Mouse (Mus musculus) heart, embryonic 15.5 days (tissue): ENCODE results near the gene Palm. TPM values are rescaled to one million over a fixed set of nuclear protein-coding genes. Genes with fewer than 3 reads are reported as not detected.

ENCODE experiments used
- ATAC-seq: fragments of 200-750 bp; cut with Nextera tagmentation; replicated peaks from 2 replicates; pipeline ENCODE4 v1.8.0; 2017; ENCODE audit warnings: low read depth, moderate TSS enrichment; ENCODE audit not compliant: insufficient number of reproducible peaks, insufficient read depth, low FRiP score
- H3K27ac ChIP-seq: fragments of 300-500 bp; sonication (generic); 2 replicates; pipeline ENCODE4 v1.5.1; 2015; ENCODE audit warnings: mild to moderate bottlenecking, inconsistent platforms
- H3K27me3 ChIP-seq: fragments of 300-500 bp; sonication (generic); 2 replicates; pipeline ENCODE4 v1.6.1; 2015; ENCODE audit warnings: inconsistent platforms
- H3K36me3 ChIP-seq: fragments of 300-500 bp; sonication (generic); 2 replicates; pipeline ENCODE4 v1.6.1; 2015; ENCODE audit warnings: mild to moderate bottlenecking, inconsistent platforms
- H3K4me1 ChIP-seq: fragments of 300-500 bp; sonication (generic); replicated peaks from 2 replicates; pipeline ENCODE4 v1.6.1; 2015; ENCODE audit warnings: inconsistent platforms
- H3K4me2 ChIP-seq: fragments of 300-500 bp; sonication (generic); 2 replicates; pipeline ENCODE4 v1.6.1; 2015; ENCODE audit warnings: inconsistent platforms, mild to moderate bottlenecking, moderate library complexity
- H3K4me3 ChIP-seq: fragments of 300-500 bp; sonication (generic); 2 replicates; pipeline ENCODE4 v1.5.1; 2015; ENCODE audit warnings: mild to moderate bottlenecking, inconsistent platforms
- H3K9ac ChIP-seq: fragments of 300-500 bp; sonication (generic); 2 replicates; pipeline ENCODE4 v1.6.1; 2015; ENCODE audit warnings: mild to moderate bottlenecking, inconsistent platforms
- H3K9me3 ChIP-seq: fragments of 300-500 bp; sonication (generic); replicated peaks from 2 replicates; pipeline ENCODE4 v1.6.1; 2016; ENCODE audit warnings: inconsistent platforms
- WGBS: fragments of 180-500 bp; shearing (Covaris S2); methylation state at CpG from one replicate; pipeline ENCODE4 v1.1.7; 2015; ENCODE audit warnings: mixed read lengths; 5-methylcytosine and 5-hydroxymethylcytosine counted together
- polyA plus RNA-seq: library from polyadenylated mRNA; unstranded; fragments of >200 nt; fragmentation: Nextera tagmentation; extraction: Ambion mirVana; gene quantifications from 2 replicates; pipeline ENCODE4 v1.2.1, GENCODE M21; 2015

Gene Palm
- polyA plus RNA-seq, 1 experiment from 2014 or later = 57.8 TPM

GRCm38 (mm10) chr10:79815671-79816494 is 22.5 kb downstream of the Palm start:
- H3K27ac ChIP-seq = no peak overlapping the region
- peaks cover 4% of the 10 kb centered on the region; the same call in 1 of the 2 replicates for H3K4me1 ChIP-seq
- 86% methylated on average over 12 of the region's 12 CpGs for WGBS
- peaks cover 6% of the 10 kb centered on the region; the same call in 1 of the 2 replicates for H3K36me3 ChIP-seq
- H3K9ac ChIP-seq = no peak overlapping the region
- ATAC-seq = no peak
- no peaks in the 10 kb centered on the region for H3K27me3 ChIP-seq
- no peak overlapping the region for H3K4me2 ChIP-seq
- no peak overlapping the region for H3K4me3 ChIP-seq
- no peaks in the 10 kb centered on the region for H3K9me3 ChIP-seq

- Histone ChIP-seq H3K9me3 (no peaks in the 10 kb centered on the region), H3K4me1 (peaks cover 6% of the 10 kb centered on the region; the same call in 1 of the 2 replicates), H3K9ac (no peak overlapping the region), H3K27me3 (no peaks in the 10 kb centered on the region), H3K4me2 (no peak overlapping the region), H3K36me3 (peaks cover 4% of the 10 kb centered on the region; the same call in 1 of the 2 replicates), H3K27ac (no peak overlapping the region), H3K4me3 (no peak overlapping the region)
- WGBS = 65% methylated on average over 2 of the region's 2 CpGs
- ATAC-seq = no peak
Measured at GRCm38 (mm10) chr10:79817111-79817510, 23.7 kb downstream of the Palm start.

- H3K36me3 ChIP-seq = peaks cover 4% of the 10 kb centered on the region; the same call in 1 of the 2 replicates
- H3K4me1 ChIP-seq = peaks cover 9% of the 10 kb centered on the region
- 57% methylated on average over 4 of the region's 4 CpGs for WGBS
- H3K9ac ChIP-seq = no peak overlapping the region
- H3K9me3 ChIP-seq = no peaks in the 10 kb centered on the region
- no peak for ATAC-seq
- no peak overlapping the region for H3K4me2 ChIP-seq
- H3K27me3 ChIP-seq = no peaks in the 10 kb centered on the region
- no peak overlapping the region for H3K27ac ChIP-seq
- H3K4me3 ChIP-seq = no peak overlapping the region
Measured at GRCm38 (mm10) chr10:79818225-79818624, 24.9 kb downstream of the Palm start.

DNA sequence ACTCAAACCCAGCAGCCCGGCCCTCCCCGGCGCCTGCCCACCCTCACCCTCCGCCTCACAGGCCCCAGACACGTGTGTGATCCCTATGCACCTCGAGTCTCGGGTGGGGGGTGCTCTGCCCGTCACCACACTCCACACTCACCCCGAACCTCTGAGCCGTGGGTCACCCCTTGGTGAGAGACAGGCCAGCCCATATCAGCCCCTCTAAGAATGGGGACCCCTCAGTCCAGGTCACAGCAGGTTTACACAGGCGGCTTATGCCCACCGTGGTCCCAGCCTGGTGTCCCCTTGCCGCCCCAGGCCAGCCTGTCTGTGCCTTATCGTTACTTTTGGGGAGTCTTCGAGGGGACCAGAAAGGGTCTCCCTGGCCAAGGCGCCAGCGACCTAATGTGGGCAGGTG is 26.2 kb downstream of the Palm start:
- 86% methylated on average over 17 of the region's 17 CpGs for WGBS
- H3K27me3 ChIP-seq = no peaks in the 10 kb centered on the region
- H3K36me3 ChIP-seq = peaks cover 4% of the 10 kb centered on the region; the same call in 1 of the 2 replicates
- no peak overlapping the region for H3K4me2 ChIP-seq
- no peak overlapping the region for H3K9ac ChIP-seq
- no peak overlapping the region for H3K4me3 ChIP-seq
- H3K27ac ChIP-seq = no peak overlapping the region
- no peak for ATAC-seq
- peaks cover 18% of the 10 kb centered on the region for H3K4me1 ChIP-seq
- no peaks in the 10 kb centered on the region for H3K9me3 ChIP-seq

GRCm38 (mm10) chr10:79820277-79820676 is 26.9 kb downstream of the Palm start:
- H3K4me1 ChIP-seq = peaks cover 20% of the 10 kb centered on the region
- no peak overlapping the region for H3K27ac ChIP-seq
- H3K9ac ChIP-seq = no peak overlapping the region
- no peak overlapping the region for H3K4me3 ChIP-seq
- peaks cover 4% of the 10 kb centered on the region; the same call in 1 of the 2 replicates for H3K36me3 ChIP-seq
- no peak for ATAC-seq
- no peaks in the 10 kb centered on the region for H3K27me3 ChIP-seq
- WGBS = 81% methylated on average over 8 of the region's 8 CpGs
- no peaks in the 10 kb centered on the region for H3K9me3 ChIP-seq
- H3K4me2 ChIP-seq = no peak overlapping the region

GRCm38 (mm10) chr10:79820782-79821181 is 27.4 kb downstream of the Palm start, which contains the start of gene Misp:
Misp (plus strand) TSS chr10:79820989.
- Histone ChIP-seq H3K9ac (no peak within 1 kb of the TSS), H3K9me3 (no peaks in the 10 kb centered on the region), H3K27me3 (no peaks in the 10 kb centered on the region), H3K4me3 (no peak within 1 kb of the TSS), H3K36me3 (0 out of 2 replicates have a peak, but pooled peaks cover 4% of the 10 kb centered on the region), H3K4me2 (no peak within 1 kb of the TSS), H3K4me1 (peaks cover 20% of the 10 kb centered on the region), H3K27ac (no peak within 1 kb of the TSS)
- ATAC-seq = no peak
- WGBS = 68% methylated on average over 11 of the region's 11 CpGs

- H3K9me3 ChIP-seq = no peaks in the 10 kb centered on the region
- ATAC-seq = no peak
- H3K36me3 ChIP-seq = 0 out of 2 replicates have a peak, but pooled peaks cover 4% of the 10 kb centered on the region
- no peak overlapping the region for H3K27ac ChIP-seq
- H3K4me2 ChIP-seq = no peak overlapping the region
- H3K27me3 ChIP-seq = no peaks in the 10 kb centered on the region
- no peak overlapping the region for H3K4me3 ChIP-seq
- H3K4me1 ChIP-seq = peaks cover 20% of the 10 kb centered on the region
- 81% methylated on average over 12 of the region's 12 CpGs for WGBS
- no peak overlapping the region for H3K9ac ChIP-seq
Measured at GRCm38 (mm10) chr10:79821731-79822130, 28.4 kb downstream of the Palm start.

DNA sequence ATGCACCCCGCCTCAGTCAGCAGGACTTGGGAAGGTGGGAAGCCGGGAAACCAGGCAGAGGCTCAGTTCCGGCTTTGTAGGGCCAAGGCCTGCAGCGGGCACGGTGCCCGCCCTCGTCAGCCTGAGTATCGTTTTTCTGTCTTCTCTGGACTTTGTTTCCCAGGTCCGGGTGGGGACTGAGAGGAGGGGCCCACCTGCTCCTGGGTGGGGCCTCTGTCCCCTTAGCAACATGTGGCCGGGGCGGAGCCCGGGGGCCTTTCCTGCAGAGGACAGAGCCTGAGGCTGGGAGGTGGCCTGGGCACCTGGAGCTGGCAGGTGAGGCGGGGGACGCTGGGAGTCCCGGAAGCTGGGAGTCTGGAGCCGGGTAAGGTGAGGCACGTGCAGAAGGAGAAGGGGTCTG is 29.0 kb downstream of the Palm start:
- Histone ChIP-seq H3K27me3 (no peaks in the 10 kb centered on the region), H3K9ac (no peak overlapping the region), H3K4me2 (no peak overlapping the region; the same call in 1 of the 2 replicates), H3K27ac (no peak overlapping the region), H3K9me3 (no peaks in the 10 kb centered on the region), H3K4me1 (peaks cover 20% of the 10 kb centered on the region), H3K4me3 (no peak overlapping the region), H3K36me3 (0 out of 2 replicates have a peak, but pooled peaks cover 4% of the 10 kb centered on the region)
- WGBS = 49% methylated on average over 17 of the region's 17 CpGs
- ATAC-seq = no peak

DNA sequence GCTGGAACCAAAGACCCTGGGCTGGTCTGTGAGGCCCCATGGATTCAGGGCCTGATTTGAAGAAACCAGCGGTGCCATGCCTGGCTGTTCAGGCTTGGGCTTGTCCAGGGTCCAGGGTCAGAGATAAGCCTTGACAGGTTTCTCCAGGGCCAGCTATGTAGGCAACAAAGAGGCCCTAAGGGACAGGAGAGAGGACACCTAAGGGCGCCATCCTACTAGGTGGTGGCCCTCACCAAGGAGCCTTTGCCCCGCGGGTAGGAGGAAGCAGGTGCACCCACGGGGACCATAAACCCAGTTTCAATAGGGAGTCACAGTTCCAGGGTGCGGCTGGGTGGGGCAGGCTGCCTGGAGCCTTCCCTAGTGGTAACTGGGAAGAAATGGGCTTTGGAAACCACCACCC is 29.6 kb downstream of the Palm start:
- no peak overlapping the region for H3K4me2 ChIP-seq
- ATAC-seq = no peak

GRCm38 (mm10) chr10:79824413-79824812 is 31.0 kb downstream of the Palm start:
- Histone ChIP-seq H3K27ac (peak overlapping the region; percentile 62), H3K9me3 (no peaks in the 10 kb centered on the region), H3K4me3 (0 out of 2 replicates have a peak overlapping the region, but pooled peaks have one; percentile 1), H3K27me3 (no peaks in the 10 kb centered on the region), H3K9ac (no peak overlapping the region), H3K36me3 (0 out of 2 replicates have a peak, but pooled peaks cover 4% of the 10 kb centered on the region), H3K4me2 (peak overlapping the region; percentile 8; the same call in 1 of the 2 replicates), H3K4me1 (peaks cover 20% of the 10 kb centered on the region)
- ATAC-seq = no peak; the same call in 1 of the 2 replicates
- 38% methylated on average over 6 of the region's 6 CpGs for WGBS

More for the DNA sequence above, 29.6 kb downstream of the Palm start:
- Histone ChIP-seq H3K9ac (no peak overlapping the region), H3K36me3 (0 out of 2 replicates have a peak, but pooled peaks cover 4% of the 10 kb centered on the region), H3K4me1 (peaks cover 20% of the 10 kb centered on the region), H3K9me3 (no peaks in the 10 kb centered on the region), H3K27ac (no peak overlapping the region), H3K4me3 (no peak overlapping the region), H3K27me3 (no peaks in the 10 kb centered on the region)
- WGBS = 73% methylated on average over 6 of the region's 6 CpGs

DNA sequence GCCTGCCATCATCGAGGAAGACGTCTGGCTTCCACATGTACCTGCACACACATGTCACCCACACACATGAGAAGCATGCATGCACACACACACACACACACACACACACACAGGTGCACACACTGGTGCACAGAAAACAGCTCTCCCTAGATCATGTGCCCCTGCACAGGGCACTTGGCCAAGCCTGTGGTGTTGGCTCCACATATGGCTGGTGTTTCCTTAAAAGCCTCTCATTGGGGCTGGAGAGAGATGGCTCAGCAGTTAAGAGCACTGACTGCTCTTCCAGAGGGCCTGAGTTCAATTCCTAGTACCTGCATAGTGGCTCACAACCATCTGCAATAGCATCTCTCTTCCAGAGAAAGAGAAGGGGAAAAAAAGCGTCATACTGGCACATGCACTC is 38.2 kb downstream of the Palm start:
- Histone ChIP-seq H3K4me1 (peaks cover 3% of the 10 kb centered on the region; the same call in 1 of the 2 replicates), H3K27ac (no peak overlapping the region), H3K4me3 (no peak overlapping the region), H3K9me3 (no peaks in the 10 kb centered on the region), H3K27me3 (no peaks in the 10 kb centered on the region), H3K9ac (no peak overlapping the region), H3K4me2 (no peak overlapping the region), H3K36me3 (no peaks in the 10 kb centered on the region)
- ATAC-seq = no peak
- WGBS = 79% methylated on average over 3 of the region's 3 CpGs
